Mouse (Mus musculus): ENCODE measurements at regions not wholly inside any gene's neighbourhood (a gene's known extent, or its start where the extent isn't known, plus 50 kb on each side); places are given as distances from the start of the nearest gene placed in this dataset.

- intact Hi-C loops (cut with DNase I): no loop called here
- no peak for DNase-seq
Observed at GRCm38 (mm10) chr8:34756916-34757315, 645.4 kb upstream of the Gm10131 start.

GRCm38 (mm10) chr8:34756171-34756570 is 644.6 kb upstream of the Gm10131 start:
- intact Hi-C loops (cut with DNase I): no loop called here
- no peak for DNase-seq

DNA sequence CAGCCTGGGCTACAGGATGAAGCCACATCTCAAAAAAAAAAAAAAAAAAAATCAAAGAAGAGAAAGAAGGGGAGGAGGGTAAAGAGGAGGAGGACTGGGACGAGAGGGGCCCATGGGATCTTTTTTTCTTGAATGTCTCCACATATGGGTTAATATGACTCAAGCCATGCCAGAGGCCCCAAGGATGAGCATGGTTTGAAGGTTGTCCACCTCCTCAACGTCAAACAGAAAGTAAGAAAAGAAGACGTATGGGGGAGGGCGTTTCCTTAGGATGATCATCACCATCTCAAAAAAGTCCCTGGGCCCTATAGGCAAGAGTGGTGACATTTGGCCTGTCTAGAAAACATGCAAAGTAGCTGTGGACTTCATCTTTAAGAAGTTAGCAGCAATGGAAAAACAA is 643.9 kb upstream of the Gm10131 start:
- DNase-seq: no peak

DNA sequence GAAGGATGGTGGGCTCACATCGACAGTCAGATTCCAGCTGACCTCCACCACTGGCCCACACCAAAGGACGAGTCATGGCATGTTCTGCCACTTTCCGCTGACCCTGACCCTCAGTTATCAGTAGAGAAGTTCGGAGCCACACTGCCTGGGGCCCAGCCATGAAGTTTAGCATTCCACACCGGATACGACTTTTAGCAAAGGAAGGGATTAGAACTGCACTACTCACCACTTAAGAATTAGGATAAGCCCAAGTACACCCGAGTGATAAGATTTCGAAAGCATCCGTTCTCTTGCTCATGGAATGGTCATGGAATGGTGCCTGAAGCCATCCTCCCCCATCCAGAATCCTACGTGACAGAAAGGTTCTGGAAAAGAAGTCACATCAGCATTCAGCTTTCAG is 641.5 kb upstream of the Gm10131 start:
- intact Hi-C loops (cut with DNase I): no loop called here
- DNase-seq: peak; percentile 7 to 14

More for the DNA sequence above, 643.9 kb upstream of the Gm10131 start:
- intact Hi-C loops (cut with DNase I): no loop called here

DNA sequence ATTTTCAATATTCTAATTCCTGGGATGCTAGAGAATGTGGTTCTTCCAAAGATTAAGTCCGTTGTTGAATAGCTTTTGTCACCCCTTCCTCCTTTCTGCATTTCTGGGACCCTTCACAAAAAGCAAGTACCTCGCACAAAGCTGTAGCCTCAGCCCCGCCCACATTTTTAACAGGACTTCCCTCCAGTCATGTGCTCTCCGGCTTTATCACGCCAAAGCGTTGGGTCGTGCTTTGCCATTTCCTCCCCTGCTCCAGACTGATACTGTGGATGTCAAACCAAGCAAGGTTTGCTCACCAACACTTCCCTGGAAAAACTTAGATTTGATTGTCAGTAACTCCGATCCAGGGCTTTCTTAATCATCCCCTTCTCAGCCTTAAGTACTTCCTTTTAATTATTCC is 637.0 kb upstream of the Gm10131 start:
- no peak for DNase-seq
- intact Hi-C loops (cut with DNase I): no loop called here

DNA sequence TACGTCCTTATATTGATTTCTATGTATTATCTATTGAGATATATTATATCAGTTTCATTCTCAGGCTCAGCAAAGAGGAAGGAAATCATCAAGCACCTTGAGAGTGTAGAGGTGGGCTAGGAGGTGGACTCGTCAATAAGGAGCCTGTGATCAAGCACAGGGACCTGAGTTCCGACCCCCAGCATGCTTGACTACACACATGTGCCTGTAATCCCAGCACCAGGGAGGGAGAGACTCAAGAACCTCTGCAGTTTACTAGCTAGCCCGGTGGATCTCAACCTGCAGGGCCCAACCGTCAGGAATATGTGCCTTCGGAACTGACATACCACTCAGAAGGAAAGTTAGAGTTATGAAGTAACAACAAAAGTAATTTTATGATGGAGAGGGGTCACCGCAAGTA is 634.2 kb upstream of the Gm10131 start:
- intact Hi-C loops (cut with DNase I): no loop called here
- DNase-seq: no peak

DNA sequence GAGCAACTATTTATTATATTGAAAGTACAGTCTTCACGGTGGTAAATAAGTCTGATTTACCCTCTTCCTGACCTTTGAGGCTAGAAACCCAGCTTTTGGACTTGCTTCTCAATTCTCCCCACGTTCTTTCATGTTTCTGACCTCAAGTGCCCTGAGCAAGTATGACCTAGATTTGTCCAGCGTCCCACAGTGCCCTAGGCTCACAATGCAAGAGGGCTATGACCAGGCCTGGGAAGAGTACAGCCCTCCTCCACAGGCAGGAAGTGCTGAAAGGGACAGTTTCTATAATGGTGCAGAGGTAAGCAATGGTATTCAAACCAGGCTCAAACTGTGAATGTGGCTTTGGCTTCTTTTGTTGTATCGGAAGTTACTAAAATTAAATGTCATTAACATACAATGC is 633.1 kb upstream of the Gm10131 start:
- intact Hi-C loops (cut with DNase I): no loop called here
- DNase-seq: no peak

DNA sequence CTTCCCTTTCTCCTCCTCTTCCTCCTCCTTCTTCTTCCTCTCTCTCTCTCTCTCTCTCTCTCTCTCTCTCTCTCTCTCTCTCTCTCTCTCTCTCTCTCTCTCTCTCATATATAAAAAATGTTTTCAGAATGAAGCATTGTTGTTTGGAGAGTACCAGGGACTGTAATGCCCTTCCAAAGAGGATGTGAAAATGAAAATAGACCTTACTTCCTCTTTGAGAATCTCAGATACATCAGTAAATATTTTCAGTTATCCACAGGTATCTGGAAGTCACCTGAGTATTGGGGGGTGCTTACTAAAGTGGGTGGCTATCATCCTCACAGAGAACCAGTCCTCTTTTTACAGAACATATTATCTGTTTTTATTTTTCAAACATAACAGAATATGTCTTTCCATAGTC is 632.6 kb upstream of the Gm10131 start:
- intact Hi-C loops (cut with DNase I): no loop called here
- no peak for DNase-seq

DNA sequence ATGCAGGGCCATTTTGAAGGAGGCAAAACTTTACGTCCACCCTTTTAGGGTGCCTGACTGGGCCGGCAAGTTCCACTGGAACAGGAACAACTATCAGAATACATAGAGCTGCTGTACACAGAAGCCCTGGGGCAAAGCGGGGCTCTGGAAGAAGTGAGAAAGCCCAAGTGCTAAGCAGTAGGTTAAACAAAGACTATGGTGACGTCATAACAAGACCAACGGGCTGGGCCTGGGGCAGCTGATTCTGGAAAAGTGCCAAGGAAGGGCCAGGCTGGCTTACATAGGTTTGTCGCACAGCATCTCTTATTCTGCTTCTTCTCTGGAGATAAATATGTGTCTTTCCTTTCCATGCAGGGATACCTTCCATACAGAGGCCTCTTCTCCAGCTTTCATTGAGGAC is 631.6 kb upstream of the Gm10131 start:
- intact Hi-C loops (cut with DNase I): no loop called here
- no peak for DNase-seq

DNA sequence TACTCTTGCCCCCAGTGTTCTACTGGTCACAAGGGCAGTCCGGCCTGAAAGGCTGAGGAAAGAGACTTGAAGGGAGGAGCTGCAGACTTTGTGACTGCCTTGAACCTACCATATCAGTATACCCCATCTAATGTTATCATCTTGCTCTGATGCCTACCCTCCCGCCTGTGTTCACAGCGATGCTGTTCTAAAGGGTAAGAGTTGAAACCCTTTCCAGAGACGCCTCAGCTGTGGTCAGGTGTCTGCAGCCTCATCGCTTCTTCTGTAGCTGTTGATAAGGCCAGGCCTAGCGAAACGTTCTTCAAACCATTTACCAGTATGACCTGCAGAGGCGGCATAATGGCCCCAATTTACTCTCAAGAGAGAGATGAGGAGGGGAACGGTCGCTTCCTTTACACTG is 629.3 kb upstream of the Gm10131 start:
- intact Hi-C loops (cut with DNase I): no loop called here
- DNase-seq: no peak

DNA sequence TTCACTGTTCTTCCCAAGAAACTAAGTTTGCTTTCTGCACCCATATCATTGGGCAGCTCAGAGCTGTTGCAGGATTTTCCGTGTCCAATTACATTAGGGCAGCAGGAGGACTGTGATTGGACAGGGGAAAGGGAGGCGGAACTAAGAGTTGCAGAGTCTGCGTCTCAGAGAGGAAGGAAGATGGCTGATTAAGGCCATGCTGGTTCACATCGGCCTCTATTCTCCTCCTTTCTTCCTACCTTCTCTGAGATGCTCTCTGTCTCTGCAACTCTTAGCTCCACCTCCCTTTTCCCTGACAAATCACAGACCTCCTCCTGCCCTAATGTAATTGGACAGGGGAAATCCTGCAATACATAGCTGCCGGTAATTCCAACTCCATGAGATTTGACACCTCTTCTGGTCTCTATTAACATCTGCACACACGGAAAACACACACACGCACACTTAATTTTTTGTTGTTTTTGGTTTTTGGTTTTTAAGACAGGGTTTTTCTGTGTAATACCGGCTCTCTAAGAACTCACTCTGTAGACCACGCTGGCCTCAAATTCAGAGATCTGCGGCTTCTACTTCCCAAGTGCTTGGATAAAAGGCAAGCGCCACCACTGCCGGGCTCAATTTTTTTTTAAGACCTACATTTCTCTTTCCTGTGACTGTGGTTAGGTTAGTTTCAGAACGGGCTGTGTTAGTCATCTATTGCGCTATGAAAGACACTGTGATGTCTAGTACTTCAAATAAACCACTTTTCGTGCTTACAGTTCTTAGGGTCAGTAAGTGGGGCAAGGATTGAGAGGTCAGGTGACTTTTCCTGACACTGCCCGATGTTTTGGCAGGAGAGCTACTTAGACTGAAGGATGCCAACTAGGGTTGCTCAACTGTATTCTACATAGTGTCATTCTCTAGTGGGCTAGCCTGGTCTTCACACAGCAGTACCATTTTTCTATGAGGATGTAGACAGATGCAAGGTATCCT is 628.6 kb upstream of the Gm10131 start:
- intact Hi-C loops (cut with DNase I): no loop called here
- no peak for DNase-seq

GRCm38 (mm10) chr8:34736214-34736613 is 624.7 kb upstream of the Gm10131 start:
- DNase-seq: no peak
- intact Hi-C loops (cut with DNase I): no loop called here

DNA sequence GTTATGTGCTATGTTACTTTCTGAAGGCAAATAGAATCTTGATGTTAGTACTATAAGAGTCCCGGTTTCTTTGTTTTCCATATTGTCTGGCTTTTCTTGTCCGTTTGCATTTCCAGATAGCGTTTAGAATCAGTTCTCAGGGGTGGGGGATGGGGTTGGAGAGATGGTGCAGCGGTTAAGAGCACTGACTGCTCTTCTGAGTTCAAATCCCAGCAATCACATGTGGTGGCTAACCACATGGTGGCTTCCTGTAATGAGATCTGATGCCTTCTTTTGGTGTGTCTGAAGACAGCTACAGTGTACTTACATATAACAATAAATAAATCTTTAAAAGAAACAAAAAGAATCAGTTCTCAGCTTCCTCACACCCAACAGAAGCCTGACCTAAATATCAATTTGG is 623.5 kb upstream of the Gm10131 start:
- no peak for DNase-seq
- intact Hi-C loops (cut with DNase I): no loop called here

GRCm38 (mm10) chr8:34732808-34733207 is 621.3 kb upstream of the Gm10131 start:
- no peak for DNase-seq
- intact Hi-C loops (cut with DNase I): no loop called here

DNA sequence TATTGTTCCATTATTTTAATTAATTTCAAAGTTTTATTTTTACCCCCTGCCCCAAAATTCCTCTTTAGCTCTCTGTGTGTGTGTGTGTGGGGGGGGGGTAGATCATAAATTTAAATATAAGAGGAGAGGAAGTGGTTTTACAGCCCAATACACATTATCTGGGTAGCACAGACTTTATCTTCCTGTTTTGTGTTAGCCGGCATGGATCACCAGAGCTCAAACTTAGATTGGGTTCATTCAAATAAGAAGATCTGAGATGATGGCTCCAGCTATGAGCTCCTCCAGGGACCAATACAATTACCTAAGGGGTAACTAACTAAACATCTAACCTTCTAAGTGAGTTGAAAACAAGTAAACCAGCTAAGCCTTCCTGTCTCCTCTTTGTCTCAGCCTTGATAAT is 620.8 kb upstream of the Gm10131 start:
- intact Hi-C loops (cut with DNase I): no loop called here
- no peak for DNase-seq

DNA sequence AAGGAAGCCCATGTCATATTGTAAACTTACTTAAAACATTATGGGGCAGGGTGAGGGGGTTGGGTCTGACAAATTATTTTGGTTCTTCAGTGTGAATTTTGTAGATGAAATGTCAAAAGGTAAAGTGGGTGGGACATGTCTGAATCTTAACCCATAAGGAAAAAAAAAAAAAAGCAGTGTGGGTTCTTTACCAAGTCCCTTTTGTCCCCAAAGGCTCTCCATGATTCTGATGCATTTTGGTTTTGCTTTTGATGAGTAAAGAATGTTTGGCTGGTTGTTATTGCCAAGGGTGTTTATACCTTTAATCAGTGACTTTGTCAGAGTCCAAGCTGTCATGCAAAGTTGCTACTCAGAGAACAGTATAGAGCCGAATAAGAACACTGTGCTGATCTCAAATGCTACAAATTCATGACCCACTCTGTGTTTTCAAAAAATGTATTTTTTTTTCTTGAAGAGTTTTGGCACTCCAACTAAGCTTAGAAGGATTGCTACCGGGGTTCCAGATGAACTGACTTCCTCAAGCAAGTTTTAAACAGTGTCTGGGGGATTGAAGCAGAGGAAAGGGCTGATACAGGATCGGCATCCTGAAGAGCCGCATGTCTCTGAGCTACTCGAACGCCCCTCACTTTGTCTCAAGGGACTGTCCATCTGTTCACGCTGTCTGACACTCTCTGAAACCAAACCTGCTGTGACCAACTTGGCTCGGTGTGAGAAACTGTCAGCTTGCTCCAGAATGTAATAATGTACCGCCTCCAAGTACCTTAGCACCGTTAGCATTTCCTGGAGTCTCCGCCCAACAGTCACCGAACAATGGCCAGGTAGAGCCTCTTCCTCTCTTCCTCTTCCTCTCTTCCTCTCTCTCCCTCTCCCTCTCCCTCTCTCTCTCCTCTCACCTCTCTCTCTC is 619.8 kb upstream of the Gm10131 start:
- intact Hi-C loops (cut with DNase I): no loop called here
- no peak for DNase-seq

DNA sequence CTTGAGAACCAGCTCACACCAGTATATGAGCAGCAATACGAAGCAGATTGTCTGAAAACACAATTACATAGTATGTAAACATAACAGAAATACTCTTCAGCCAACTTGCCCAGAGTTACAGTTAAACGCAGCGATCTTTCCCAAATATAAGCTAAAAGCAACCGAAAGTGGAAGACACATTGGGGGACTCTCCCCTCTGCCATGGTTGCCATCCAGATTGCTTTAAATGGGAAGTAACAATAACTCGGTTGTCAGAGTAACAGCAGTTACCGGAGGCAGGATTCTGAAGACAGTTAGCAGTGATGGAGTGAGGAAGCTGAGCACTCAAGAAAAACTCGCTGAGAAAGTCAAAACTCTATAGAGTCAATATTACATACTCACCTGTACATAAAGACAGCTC is 618.0 kb upstream of the Gm10131 start:
- DNase-seq: no peak
- intact Hi-C loops (cut with DNase I): no loop called here

DNA sequence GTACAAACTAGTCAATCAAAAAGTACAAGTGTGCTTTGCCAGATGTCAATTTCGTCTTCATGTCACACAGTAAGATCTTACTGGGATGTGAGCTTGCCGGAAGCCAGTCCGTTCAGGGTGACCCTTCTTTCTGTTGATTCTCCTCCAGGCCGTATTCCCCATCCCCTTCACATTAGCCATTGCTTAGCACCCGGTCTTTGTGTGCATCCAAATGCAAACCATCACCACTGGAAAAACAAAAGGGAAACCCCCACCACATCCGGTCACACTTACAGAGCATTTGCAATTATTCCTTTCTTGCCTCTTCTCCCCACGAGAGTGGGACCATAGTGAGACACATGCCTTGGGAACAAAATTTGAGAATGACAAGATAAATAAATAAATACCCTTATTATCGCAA is 616.2 kb upstream of the Gm10131 start:
- intact Hi-C loops (cut with DNase I): no loop called here
- no peak for DNase-seq

DNA sequence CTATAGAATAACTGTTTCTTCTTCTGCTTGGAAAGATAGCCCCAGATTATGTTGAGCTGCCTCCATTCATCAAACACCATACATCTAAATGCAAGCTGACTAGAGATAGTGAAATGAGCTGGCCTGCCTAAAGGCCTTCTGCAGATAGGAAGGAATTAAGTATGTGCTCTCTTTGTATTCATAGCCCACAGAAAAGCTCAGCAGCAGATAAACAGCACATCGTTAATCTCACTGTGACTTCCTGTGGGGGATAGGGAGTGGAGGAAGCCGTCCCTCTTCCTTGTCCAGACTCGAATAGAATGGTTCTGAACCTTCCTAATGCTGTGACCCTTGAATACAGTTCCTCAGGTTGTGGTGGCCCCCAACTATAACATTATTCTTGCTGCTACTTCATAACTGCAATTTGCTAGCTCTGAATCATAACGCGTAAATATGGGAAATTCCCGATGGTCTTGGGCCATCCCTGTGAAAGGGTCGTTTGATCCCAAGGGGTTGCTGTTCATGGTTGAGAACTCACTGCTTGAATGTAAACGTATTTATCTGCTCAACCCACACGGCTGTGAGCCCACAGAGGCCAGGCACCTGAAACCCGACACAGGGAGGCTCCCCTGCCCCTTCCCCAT is 614.7 kb upstream of the Gm10131 start:
- DNase-seq: no peak
- intact Hi-C loops (cut with DNase I): no loop called here

- DNase-seq: no peak
- intact Hi-C loops (cut with DNase I): no loop called here
Observed at GRCm38 (mm10) chr8:34725546-34725945, 614.0 kb upstream of the Gm10131 start.

All from heart, postnatal 14 days (tissue).